Mouse (Mus musculus) heart, adult 8-10 months (tissue): ENCODE results near the gene Atp2a2. TPM values are rescaled to one million over a fixed set of nuclear protein-coding genes. Genes with fewer than 3 reads are reported as not detected.

Source experiments
- DNase-seq: peaks from one replicate; pipeline ENCODE4 v3.0.0; 2022; ENCODE audit warnings: low spot score
- total RNA-seq, 4 experiments: library from RNA; stranded (reverse); gene quantifications; 2 replicates each; pipeline ENCODE4 v1.2.4; 2022

Atp2a2 gene
- total RNA-seq, 4 experiments from 2014 or later = 11,934 to 13,904 (median 12,774) TPM

GRCm38 (mm10) chr5:122409692-122410645 is 92.1 kb downstream of the Atp2a2 start:
- no peak for DNase-seq

- DNase-seq = no peak
Measured at GRCm38 (mm10) chr5:122405537-122405936, 96.5 kb downstream of the Atp2a2 start.

Other genes with a start within 250 kb of the Atp2a2 start
- 1 to 10 TPM; 3.5 to 5.1 (median 3.8) TPM for gene Tctn1, start 237.8 kb downstream of the Atp2a2 start, total RNA-seq
- 100 to 1,000 TPM; 103 to 141 (median 121) TPM for gene Pptc7, start 217.9 kb downstream of the Atp2a2 start, total RNA-seq
- gene Rad9b, start 148.0 kb downstream of the Atp2a2 start, total RNA-seq = 1 to 10 TPM in 3 of 4 experiments, under 1 TPM in 1; 0.89 to 1.9 (median 1.3) TPM
- gene Vps29, start 147.9 kb downstream of the Atp2a2 start, total RNA-seq = 100 to 1,000 TPM in 2 of 4 experiments, 10 to 100 TPM in 2; 91.9 to 113 (median 101) TPM
- gene Gpn3, start 130.3 kb downstream of the Atp2a2 start, total RNA-seq = 10 to 100 TPM; 25.3 to 32.1 (median 30.4) TPM
- gene Fam216a, start 129.9 kb downstream of the Atp2a2 start, total RNA-seq = 10 to 100 TPM; 11.6 to 14.3 (median 12.7) TPM
- gene Arpc3, start 110.3 kb downstream of the Atp2a2 start, total RNA-seq = 10 to 100 TPM; 84.9 to 93.6 (median 88.1) TPM
- gene Anapc7, start 80.5 kb downstream of the Atp2a2 start, total RNA-seq = 10 to 100 TPM; 30.2 to 35.9 (median 33.9) TPM
- gene Ift81, start 112.3 kb upstream of the Atp2a2 start, total RNA-seq = 10 to 100 TPM; 64.5 to 96.2 (median 80.6) TPM
- gene P2rx7, start 141.7 kb upstream of the Atp2a2 start, total RNA-seq = 1 to 10 TPM; 3.1 to 3.6 (median 3.4) TPM
- 10 to 100 TPM; 16.2 to 19.3 (median 18.5) TPM for gene P2rx4, start 205.3 kb upstream of the Atp2a2 start, total RNA-seq